Mouse (Mus musculus) c-Kit-positive CD71-negative TER-119-negative erythroid progenitor cells, embryonic 14.5 days (primary cell): ENCODE data around the gene Tjp3.
"Not testable (repeated sequence)": the region's sequence is repeated elsewhere in the genome, so short reads cannot be mapped to it uniquely, and the experiment has no call there.

Experiments used
- DNase-seq: peaks from one replicate; pipeline ENCODE4 v3.0.0-alpha.2; 2013; ENCODE audit warnings: low read depth

Tjp3 gene

DNA sequence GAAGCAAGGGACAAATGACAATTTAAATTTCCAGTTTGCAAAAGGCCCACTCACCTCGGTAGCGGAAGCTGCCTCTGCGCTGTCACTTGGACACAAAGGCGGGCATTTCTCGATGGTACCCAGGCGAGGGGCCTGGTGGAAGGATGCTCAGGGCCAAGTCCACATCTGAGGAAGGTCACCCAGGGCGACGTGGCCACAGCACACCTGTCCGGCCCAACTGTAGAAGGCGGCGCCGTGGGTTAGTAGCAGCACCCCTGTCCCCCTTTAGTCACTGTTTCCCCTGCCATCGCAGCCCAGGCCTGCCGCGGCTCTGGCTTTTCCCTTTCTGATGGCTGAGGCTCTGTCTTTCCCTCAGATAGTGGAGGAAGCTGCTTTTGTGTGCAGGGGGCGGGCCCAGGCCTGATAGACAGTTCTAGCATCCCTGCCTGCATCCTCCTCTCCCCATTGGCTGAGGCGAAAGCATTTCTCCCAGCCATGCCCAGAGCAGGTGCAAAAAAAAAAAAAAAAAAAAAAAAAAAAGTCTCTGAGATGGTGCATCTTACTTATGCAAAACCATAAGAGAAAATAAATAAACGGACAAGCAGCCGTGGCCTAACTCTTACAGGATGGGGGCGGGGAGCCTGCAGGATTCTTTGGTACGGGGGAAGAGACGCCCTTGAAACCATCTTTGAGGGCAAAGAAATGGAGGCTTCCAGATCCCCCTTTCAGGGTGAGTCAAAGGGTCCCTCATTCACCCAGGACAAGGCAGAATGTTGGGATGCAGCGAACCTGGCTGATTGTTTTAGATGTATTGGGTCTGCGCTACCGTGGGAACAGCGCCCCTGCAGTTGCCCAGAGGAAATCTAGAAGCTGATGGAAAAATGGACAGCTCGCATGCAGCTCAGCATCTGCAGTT lies 60.7 kb downstream of the Tjp3 start, which contains the start of gene Atcay:
TSS of gene Atcay (minus strand) at position 396 of the 895 bp plus-strand sequence.
- DNase-seq: no peak

DNA sequence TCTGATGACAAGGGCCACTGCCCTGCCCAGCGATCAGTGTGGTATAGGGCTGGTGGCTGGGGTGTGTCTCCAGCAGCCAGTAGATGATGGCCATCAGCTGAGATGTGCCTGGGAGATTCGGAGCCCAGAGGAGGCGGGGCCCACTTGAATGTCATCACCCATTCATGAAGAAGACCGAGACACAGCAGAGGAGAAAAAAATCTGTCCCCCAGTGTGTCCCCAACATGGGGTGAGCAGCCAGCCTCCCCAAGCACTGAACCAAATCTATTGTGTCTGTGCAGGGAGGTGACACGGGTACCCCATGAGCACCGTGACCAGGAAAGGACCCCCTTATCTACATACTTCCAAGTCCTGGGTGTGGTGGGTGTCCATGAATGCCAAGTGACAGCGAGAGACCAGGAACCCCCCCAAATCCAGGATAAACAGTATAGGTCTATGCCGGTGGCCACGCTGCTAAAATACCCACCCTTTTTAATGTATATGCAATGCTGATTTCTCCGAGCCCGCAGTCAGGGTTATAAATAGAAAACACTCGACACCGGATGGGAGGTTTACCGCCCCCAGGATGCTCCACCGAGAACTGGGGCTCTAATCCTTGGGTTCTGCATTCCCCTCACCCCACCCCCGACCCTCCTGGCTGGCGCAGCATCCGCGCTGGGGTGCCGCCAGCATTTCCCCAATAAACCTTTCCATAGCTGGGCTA lies 61.5 kb downstream of the Tjp3 start:
- DNase-seq: no peak

DNA sequence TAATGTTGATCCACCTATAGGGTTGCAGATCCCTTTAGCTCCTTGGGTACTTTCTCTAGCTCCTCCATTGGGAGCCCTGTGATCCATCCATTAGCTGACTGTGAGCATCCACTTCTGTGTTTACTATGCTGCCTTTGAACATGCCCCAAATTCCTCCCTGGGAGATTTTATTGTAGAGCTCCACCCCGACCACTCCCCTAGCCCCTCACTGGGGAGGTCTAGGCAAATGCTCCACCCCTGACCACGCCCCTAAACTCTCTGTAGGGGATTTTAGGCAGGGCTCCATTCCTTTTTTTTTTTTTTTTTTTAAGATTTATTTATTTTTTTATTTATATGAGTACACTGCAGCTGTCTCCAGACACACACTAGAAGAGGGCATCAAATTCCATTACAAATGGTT lies 67.7 kb downstream of the Tjp3 start:
- not testable (repeated sequence) for DNase-seq
